Mouse (Mus musculus) intestine, embryonic 14.5 days (tissue): ENCODE results near the gene Pbx1. TPM values are rescaled to one million over a fixed set of nuclear protein-coding genes. Genes with fewer than 3 reads are reported as not detected.

Experiments
- ATAC-seq: fragments of 200-750 bp; cut with Nextera tagmentation; replicated peaks from 2 replicates; pipeline ENCODE4 v1.8.0; 2017; ENCODE audit warnings: low read depth, moderate number of reproducible peaks, moderate TSS enrichment, moderate library complexity; ENCODE audit not compliant: low FRiP score, low TSS enrichment
- DNase-seq: peaks from one replicate; pipeline ENCODE4 v3.0.0-alpha.2; 2018; ENCODE audit warnings: low spot score
- H3K27ac ChIP-seq: fragments of 300-500 bp; sonication (generic); 2 replicates; pipeline ENCODE4 v1.5.1; 2014; ENCODE audit warnings: low read depth, mild to moderate bottlenecking, control low read depth
- H3K27me3 ChIP-seq: fragments of 300-500 bp; sonication (generic); replicated peaks from 2 replicates; pipeline ENCODE4 v1.6.1; 2014; ENCODE audit warnings: low read length, control low read depth; ENCODE audit not compliant: control insufficient read depth, insufficient read depth
- H3K36me3 ChIP-seq: fragments of 300-500 bp; sonication (generic); 2 replicates; pipeline ENCODE4 v1.6.1; 2014; ENCODE audit warnings: low read length, control low read depth; ENCODE audit not compliant: control insufficient read depth, insufficient read depth
- H3K4me1 ChIP-seq: fragments of 300-500 bp; sonication (generic); replicated peaks from 2 replicates; pipeline ENCODE4 v1.6.1; 2014; ENCODE audit warnings: low read length, control low read depth, mixed read lengths; ENCODE audit not compliant: control insufficient read depth, insufficient read depth
- H3K4me2 ChIP-seq: fragments of 300-500 bp; sonication (generic); 2 replicates; pipeline ENCODE4 v1.6.1; 2014; ENCODE audit warnings: low read length
- H3K4me3 ChIP-seq: fragments of 300-500 bp; sonication (generic); 2 replicates; pipeline ENCODE4 v1.5.1; 2014; ENCODE audit warnings: low read depth, low read length, control low read depth, mixed read lengths
- H3K9ac ChIP-seq: fragments of 300-500 bp; sonication (generic); 2 replicates; pipeline ENCODE4 v1.6.1; 2014; ENCODE audit warnings: mild to moderate bottlenecking, low read length
- H3K9me3 ChIP-seq: fragments of 300-500 bp; sonication (generic); 2 replicates; pipeline ENCODE4 v1.6.1; 2016; ENCODE audit warnings: low read length, control low read depth; ENCODE audit not compliant: control insufficient read depth
- WGBS: fragments of 180-500 bp; shearing (Covaris S2); extraction: QIAGEN DNeasy Blood & Tissue Kit; methylation state at CpG from one replicate; pipeline ENCODE4 v1.1.7; 2014; 5-methylcytosine and 5-hydroxymethylcytosine counted together
- polyA plus RNA-seq: library from polyadenylated mRNA; unstranded; fragments of >200 nt; fragmentation: Nextera tagmentation; extraction: Ambion mirVana; gene quantifications from 2 replicates; pipeline ENCODE4 v1.2.1, GENCODE M21; 2014

Gene Pbx1
- polyA plus RNA-seq, 1 experiment from 2014 or later: 37.3 TPM

- DNase-seq (no peak), ATAC-seq (no peak)
- H3K36me3 ChIP-seq: no peaks in the 10 kb centered on the region
- no peak overlapping the region for H3K9ac ChIP-seq
- no peak overlapping the region for H3K4me3 ChIP-seq
- WGBS: 64% methylated on average over 12 of the region's 12 CpGs
- no peak overlapping the region for H3K27ac ChIP-seq
- no peaks in the 10 kb centered on the region for H3K9me3 ChIP-seq
- H3K27me3 ChIP-seq: no peaks in the 10 kb centered on the region
- peaks cover 16% of the 10 kb centered on the region; the same call in 1 of the 2 replicates for H3K4me1 ChIP-seq
- H3K4me2 ChIP-seq: no peak overlapping the region
These were observed 166.3 kb downstream of the Pbx1 start for GRCm38 (mm10) chr1:168265594-168266390.

GRCm38 (mm10) chr1:168265090-168265489 lies 167.0 kb downstream of the Pbx1 start:
- Histone ChIP-seq H3K27me3 (no peaks in the 10 kb centered on the region), H3K36me3 (no peaks in the 10 kb centered on the region), H3K9me3 (no peaks in the 10 kb centered on the region), H3K4me3 (no peak overlapping the region), H3K9ac (no peak overlapping the region), H3K27ac (no peak overlapping the region), H3K4me1 (peaks cover 16% of the 10 kb centered on the region; the same call in 1 of the 2 replicates), H3K4me2 (no peak overlapping the region)
- WGBS: 91% methylated on average over 5 of the region's 5 CpGs
- ATAC-seq: no peak
- DNase-seq: no peak

- ATAC-seq (no peak), DNase-seq (no peak)
- H3K27me3 ChIP-seq: no peaks in the 10 kb centered on the region
- H3K36me3 ChIP-seq: peaks cover 4% of the 10 kb centered on the region; the same call in 1 of the 2 replicates
- H3K4me1 ChIP-seq: 0 out of 2 replicates have a peak, but pooled peaks cover 2% of the 10 kb centered on the region
- WGBS: 89% methylated on average over 3 of the region's 3 CpGs
- no peak overlapping the region for H3K27ac ChIP-seq
- H3K4me2 ChIP-seq: no peak overlapping the region
- H3K9me3 ChIP-seq: no peaks in the 10 kb centered on the region
- no peak overlapping the region for H3K9ac ChIP-seq
- no peak overlapping the region for H3K4me3 ChIP-seq
These were observed 171.7 kb downstream of the Pbx1 start for GRCm38 (mm10) chr1:168260391-168260790.

- 71% methylated on average over 7 of the region's 7 CpGs for WGBS
- no peaks in the 10 kb centered on the region for H3K27me3 ChIP-seq
- H3K4me2 ChIP-seq: no peak overlapping the region
- no peaks in the 10 kb centered on the region for H3K9me3 ChIP-seq
- no peaks in the 10 kb centered on the region for H3K4me1 ChIP-seq
- no peak overlapping the region for H3K9ac ChIP-seq
- ATAC-seq (no peak), DNase-seq (no peak)
- H3K36me3 ChIP-seq: peaks cover 4% of the 10 kb centered on the region; the same call in 1 of the 2 replicates
- no peak overlapping the region for H3K27ac ChIP-seq
- H3K4me3 ChIP-seq: no peak overlapping the region
These were observed 173.2 kb downstream of the Pbx1 start for GRCm38 (mm10) chr1:168258856-168259255.

GRCm38 (mm10) chr1:168255347-168255908 lies 176.6 kb downstream of the Pbx1 start:
- Histone ChIP-seq H3K27ac (no peak overlapping the region), H3K9ac (no peak overlapping the region), H3K27me3 (no peaks in the 10 kb centered on the region), H3K4me1 (no peaks in the 10 kb centered on the region), H3K9me3 (no peaks in the 10 kb centered on the region), H3K4me3 (no peak overlapping the region), H3K36me3 (peaks cover 4% of the 10 kb centered on the region; the same call in 1 of the 2 replicates), H3K4me2 (no peak overlapping the region)
- DNase-seq (no peak), ATAC-seq (no peak)
- WGBS: 95% methylated on average over 9 of the region's 9 CpGs

- Histone ChIP-seq H3K4me3 (no peak overlapping the region), H3K27me3 (no peaks in the 10 kb centered on the region), H3K9me3 (no peaks in the 10 kb centered on the region), H3K27ac (no peak overlapping the region), H3K36me3 (no peaks in the 10 kb centered on the region), H3K4me2 (no peak overlapping the region), H3K4me1 (peaks cover 26% of the 10 kb centered on the region), H3K9ac (no peak overlapping the region)
- WGBS: 37% methylated on average over 10 of the region's 10 CpGs
- ATAC-seq: no peak
- no peak for DNase-seq
These were observed 184.9 kb downstream of the Pbx1 start for GRCm38 (mm10) chr1:168246968-168247724.

GRCm38 (mm10) chr1:168245539-168245938 lies 186.5 kb downstream of the Pbx1 start:
- Histone ChIP-seq H3K4me2 (no peak overlapping the region), H3K27me3 (no peaks in the 10 kb centered on the region), H3K27ac (no peak overlapping the region), H3K4me3 (no peak overlapping the region), H3K9me3 (no peaks in the 10 kb centered on the region), H3K9ac (no peak overlapping the region), H3K36me3 (no peaks in the 10 kb centered on the region), H3K4me1 (peaks cover 39% of the 10 kb centered on the region)
- DNase-seq (no peak), ATAC-seq (no peak)
- 70% methylated on average over 5 of the region's 5 CpGs for WGBS

- no peaks in the 10 kb centered on the region for H3K9me3 ChIP-seq
- WGBS: 80% methylated on average over 12 of the region's 12 CpGs
- H3K4me1 ChIP-seq: peaks cover 42% of the 10 kb centered on the region
- no peak overlapping the region for H3K27ac ChIP-seq
- no peak overlapping the region for H3K9ac ChIP-seq
- H3K27me3 ChIP-seq: no peaks in the 10 kb centered on the region
- no peak for ATAC-seq
- no peak overlapping the region for H3K4me3 ChIP-seq
- no peak overlapping the region for H3K4me2 ChIP-seq
- DNase-seq: no peak
- no peaks in the 10 kb centered on the region for H3K36me3 ChIP-seq
These were observed 188.3 kb downstream of the Pbx1 start for GRCm38 (mm10) chr1:168243759-168244158.
